Mouse (Mus musculus): ENCODE results near the gene Zar1. TPM values are rescaled to one million over a fixed set of nuclear protein-coding genes. Genes with fewer than 3 reads are reported as not detected.
A peak's percentile ranks its signal among the peaks of the same experiment; 100 is the strongest.
"Not testable (repeated sequence)": the region's sequence is repeated elsewhere in the genome, so short reads cannot be mapped to it uniquely, and the experiment has no call there.

The Zar1 gene
- 0.09 TPM in 1 of 2 replicates, not detected in the other for polyA plus RNA-seq (2015; fragmentation: Nextera tagmentation; extraction: Ambion mirVana)

DNA sequence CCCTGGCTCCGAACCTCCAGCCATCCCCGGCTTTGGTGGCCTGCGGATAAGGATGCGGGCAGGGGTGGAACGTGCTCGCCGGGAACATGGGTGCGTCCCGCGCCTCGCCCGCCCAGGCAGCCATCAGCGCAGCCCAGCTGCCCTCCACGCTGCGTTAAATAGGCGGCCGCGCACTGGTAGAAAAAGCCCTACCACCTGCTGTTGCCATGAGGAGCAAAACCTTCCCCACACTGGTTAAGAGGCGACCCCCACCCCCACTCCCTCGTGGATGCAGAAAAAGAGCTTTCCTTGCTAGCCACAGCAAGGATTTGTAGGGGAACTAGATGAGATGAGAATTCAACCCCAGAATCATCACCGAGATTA lies at the start of gene Zar1:
TSS of gene Zar1 (minus strand) at position 285 of the 363 bp plus-strand sequence.
- H3K9ac ChIP-seq (ENCODE audit: low read length) = peak within 1 kb of the TSS; percentile 53
- peaks cover 11% of the 10 kb centered on the region for H3K27me3 ChIP-seq (ENCODE audit: control insufficient read depth, insufficient read depth, low read length)
- H3K36me3 ChIP-seq (ENCODE audit: control insufficient read depth, insufficient read depth, low read length); H3K27ac ChIP-seq (ENCODE audit: low read length); H3K9me3 ChIP-seq (replicated peaks; ENCODE audit: control insufficient read depth, low read length); H3K4me1 ChIP-seq (ENCODE audit: control insufficient read depth, insufficient read depth, low read length): not testable (repeated sequence)
- peak within 1 kb of the TSS; percentile 50 for H3K4me3 ChIP-seq (replicated peaks; ENCODE audit: low read length)
- WGBS = 13% methylated on average over 17 of the region's 21 CpGs
- peak; percentile 47; the same call in 1 of the 2 replicates for ATAC-seq (ENCODE audit: insufficient read depth, low FRiP score)
- peak within 1 kb of the TSS; percentile 81 for H3K4me2 ChIP-seq (ENCODE audit: low read depth, low read length)

DNA sequence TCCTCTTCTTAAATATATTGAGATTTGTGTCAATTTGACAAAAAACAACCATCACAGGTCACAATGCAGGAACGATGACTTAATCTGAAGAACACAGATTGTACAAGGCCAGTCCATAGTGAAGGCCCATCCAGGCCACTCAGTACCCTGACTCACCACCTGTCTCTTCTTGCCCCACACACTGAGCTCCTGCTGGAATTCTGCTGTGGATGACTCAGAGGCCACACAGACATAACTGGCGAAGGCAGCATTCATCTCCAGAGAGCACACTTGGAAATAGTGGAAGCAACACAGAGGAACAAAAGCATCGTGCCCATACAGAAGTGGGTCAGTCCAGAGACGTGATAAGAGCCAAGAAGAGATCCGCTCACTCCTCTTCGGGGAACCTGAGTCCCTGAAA lies 49.0 kb upstream of the Zar1 start:
- Histone ChIP-seq H3K9ac (ENCODE audit: low read length) (no peak overlapping the region), H3K36me3 (ENCODE audit: control insufficient read depth, insufficient read depth, low read length) (no peaks in the 10 kb centered on the region), H3K4me3 (replicated peaks; ENCODE audit: low read length) (no peak overlapping the region), H3K4me1 (ENCODE audit: control insufficient read depth, insufficient read depth, low read length) (no peaks in the 10 kb centered on the region), H3K9me3 (replicated peaks; ENCODE audit: control insufficient read depth, low read length) (no peaks in the 10 kb centered on the region), H3K27me3 (ENCODE audit: control insufficient read depth, insufficient read depth, low read length) (no peaks in the 10 kb centered on the region), H3K27ac (ENCODE audit: low read length) (no peak overlapping the region), H3K4me2 (ENCODE audit: low read depth, low read length) (no peak overlapping the region)
- ATAC-seq (ENCODE audit: insufficient read depth, low FRiP score) = no peak
- 88% methylated on average over 6 of the region's 6 CpGs for whole genome bisulfite sequencing

DNA sequence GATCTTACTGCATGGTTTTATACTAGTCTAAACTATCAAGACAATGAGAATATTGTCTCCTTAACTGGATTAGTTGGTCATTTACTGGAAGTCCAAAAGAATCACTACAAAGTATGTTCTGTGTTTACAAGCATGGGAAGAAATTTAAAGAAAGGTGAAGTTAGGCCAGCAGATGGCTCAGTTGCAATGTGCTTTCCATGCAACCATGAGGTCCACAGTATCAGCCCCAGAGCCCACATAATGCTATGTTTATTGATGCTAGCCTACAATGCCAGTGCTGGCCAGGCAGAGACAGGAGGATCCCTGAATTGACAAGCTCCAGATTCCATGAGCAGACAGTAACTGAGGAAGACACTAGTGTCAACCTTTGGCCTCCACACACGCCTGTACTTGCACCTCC lies 40.0 kb upstream of the Zar1 start:
- Histone ChIP-seq H3K27me3 (ENCODE audit: control insufficient read depth, insufficient read depth, low read length) (no peaks in the 10 kb centered on the region), H3K27ac (ENCODE audit: low read length) (no peak overlapping the region), H3K4me2 (ENCODE audit: low read depth, low read length) (no peak overlapping the region), H3K36me3 (ENCODE audit: control insufficient read depth, insufficient read depth, low read length) (no peaks in the 10 kb centered on the region), H3K4me1 (ENCODE audit: control insufficient read depth, insufficient read depth, low read length) (no peaks in the 10 kb centered on the region), H3K9me3 (replicated peaks; ENCODE audit: control insufficient read depth, low read length) (no peaks in the 10 kb centered on the region), H3K4me3 (replicated peaks; ENCODE audit: low read length) (no peak overlapping the region), H3K9ac (ENCODE audit: low read length) (no peak overlapping the region)
- 83% methylated on average over 1 of the region's 1 CpGs for WGBS
- ATAC-seq (ENCODE audit: insufficient read depth, low FRiP score) = no peak

DNA sequence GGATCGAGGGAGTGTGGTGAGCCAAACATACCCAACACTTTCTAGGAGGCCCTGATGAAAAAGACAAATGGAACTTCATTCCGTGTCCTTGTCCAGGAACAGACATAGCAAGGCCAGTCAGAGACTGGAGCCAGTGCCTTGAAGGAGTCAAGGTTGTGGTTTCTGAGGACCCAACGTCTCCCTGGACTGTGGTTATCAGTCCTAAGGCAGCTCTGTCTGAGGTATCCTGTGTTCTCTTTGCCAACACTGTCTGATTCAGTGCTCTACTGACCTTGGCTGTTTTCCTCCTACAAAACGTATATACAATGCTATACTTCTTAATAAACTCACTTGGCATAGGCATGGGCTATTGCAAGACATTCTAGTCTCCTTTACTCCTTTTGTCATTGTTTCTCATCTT lies 36.4 kb upstream of the Zar1 start:
- H3K4me3 ChIP-seq (replicated peaks; ENCODE audit: low read length) = no peak overlapping the region
- H3K9me3 ChIP-seq (replicated peaks; ENCODE audit: control insufficient read depth, low read length) = no peaks in the 10 kb centered on the region
- WGBS = 86% methylated on average over 4 of the region's 4 CpGs
- no peaks in the 10 kb centered on the region for H3K4me1 ChIP-seq (ENCODE audit: control insufficient read depth, insufficient read depth, low read length)
- no peak for ATAC-seq (ENCODE audit: insufficient read depth, low FRiP score)
- no peaks in the 10 kb centered on the region for H3K27me3 ChIP-seq (ENCODE audit: control insufficient read depth, insufficient read depth, low read length)
- H3K27ac ChIP-seq (ENCODE audit: low read length) = no peak overlapping the region
- no peak overlapping the region for H3K9ac ChIP-seq (ENCODE audit: low read length)
- no peaks in the 10 kb centered on the region for H3K36me3 ChIP-seq (ENCODE audit: control insufficient read depth, insufficient read depth, low read length)
- no peak overlapping the region for H3K4me2 ChIP-seq (ENCODE audit: low read depth, low read length)

DNA sequence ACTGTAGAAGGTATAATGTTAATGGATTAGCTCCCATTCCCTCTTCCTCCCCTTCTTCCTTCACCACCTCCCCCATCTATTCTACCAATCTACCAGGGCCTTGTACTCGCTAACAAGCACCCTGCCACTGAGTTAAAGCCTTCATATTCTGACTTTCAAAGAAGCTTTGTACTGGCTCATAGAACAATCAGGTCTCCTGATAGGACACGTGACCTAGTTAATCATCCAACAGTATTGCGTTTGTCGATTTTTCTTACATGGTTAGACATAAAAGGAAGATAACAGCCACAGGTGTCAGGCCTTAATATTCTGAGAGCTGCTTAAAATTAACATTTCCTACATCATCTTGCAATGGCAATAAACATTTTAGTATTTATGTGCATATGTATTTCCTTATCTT lies 22.1 kb upstream of the Zar1 start:
- ATAC-seq (ENCODE audit: insufficient read depth, low FRiP score) = no peak
- no peak overlapping the region for H3K9ac ChIP-seq (ENCODE audit: low read length)
- WGBS = 65% methylated on average over 4 of the region's 4 CpGs

DNA sequence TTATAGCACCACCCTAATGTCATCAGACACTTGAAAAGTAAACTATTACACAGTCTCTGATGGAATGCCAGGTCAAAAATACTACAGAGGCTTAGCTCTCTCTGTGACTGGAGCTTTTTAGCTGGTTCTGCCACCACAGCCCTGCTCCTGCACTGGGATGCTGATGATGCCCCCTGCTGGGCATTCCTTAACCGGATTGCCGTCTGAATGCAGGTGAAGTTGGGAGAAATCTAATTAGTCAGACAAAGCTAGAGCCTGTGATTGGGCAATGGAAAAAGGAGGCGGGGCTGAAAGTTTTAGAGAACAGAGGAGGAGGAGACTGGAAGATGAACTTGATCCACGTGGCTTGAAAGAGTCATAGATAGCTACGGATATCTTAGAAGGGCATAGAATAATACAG lies 20.0 kb upstream of the Zar1 start:
- 11% methylated on average over 5 of the region's 5 CpGs for WGBS
- ATAC-seq (ENCODE audit: insufficient read depth, low FRiP score) = peak; percentile 64; the same call in 1 of the 2 replicates

More for the DNA sequence above, 22.1 kb upstream of the Zar1 start:
- H3K27ac ChIP-seq (ENCODE audit: low read length) = no peak overlapping the region
- H3K4me3 ChIP-seq (replicated peaks; ENCODE audit: low read length) = no peak overlapping the region
- H3K4me2 ChIP-seq (ENCODE audit: low read depth, low read length) = no peak overlapping the region
- no peaks in the 10 kb centered on the region for H3K27me3 ChIP-seq (ENCODE audit: control insufficient read depth, insufficient read depth, low read length)
- no peaks in the 10 kb centered on the region for H3K36me3 ChIP-seq (ENCODE audit: control insufficient read depth, insufficient read depth, low read length)
- H3K9me3 ChIP-seq (replicated peaks; ENCODE audit: control insufficient read depth, low read length) = no peaks in the 10 kb centered on the region
- H3K4me1 ChIP-seq (ENCODE audit: control insufficient read depth, insufficient read depth, low read length) = no peaks in the 10 kb centered on the region

DNA sequence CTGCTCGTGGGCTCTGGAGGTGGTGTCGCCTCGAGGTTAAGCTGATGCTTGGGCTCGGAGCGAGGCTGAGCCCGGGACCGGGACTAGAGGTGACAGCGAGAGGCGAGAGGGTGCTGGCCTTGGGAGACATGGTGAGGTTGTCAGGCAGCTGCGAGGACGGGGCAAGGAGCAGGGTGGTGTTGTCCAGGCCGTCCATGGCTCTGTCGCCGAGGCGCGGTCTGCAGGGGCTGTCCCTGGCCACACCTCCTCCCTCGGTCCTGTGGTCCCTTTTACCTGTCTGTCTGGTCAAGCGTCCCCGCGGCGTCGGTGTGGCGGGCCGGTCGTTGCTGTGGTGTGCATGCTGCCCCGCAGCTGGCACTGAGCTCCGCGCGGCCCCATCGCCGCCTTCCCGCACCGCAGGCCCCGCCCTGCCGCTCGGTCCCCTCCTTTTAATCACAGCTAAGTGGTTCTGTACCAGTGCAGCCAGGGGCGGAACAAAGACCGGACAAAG lies 6.2 kb upstream of the Zar1 start, which contains the start of gene Gm5868:
TSS of gene Gm5868 (minus strand) at position 360 of the 490 bp plus-strand sequence.
- H3K4me3 ChIP-seq (replicated peaks; ENCODE audit: low read length) = peak within 1 kb of the TSS; percentile 42
- H3K36me3 ChIP-seq (ENCODE audit: control insufficient read depth, insufficient read depth, low read length) = no peaks in the 10 kb centered on the region
- H3K27ac ChIP-seq (ENCODE audit: low read length) = no peak within 1 kb of the TSS
- no peaks in the 10 kb centered on the region; the same call in none of the 2 replicates for H3K27me3 ChIP-seq (ENCODE audit: control insufficient read depth, insufficient read depth, low read length)
- peak within 1 kb of the TSS; percentile 46; the same call in 1 of the 2 replicates for H3K9ac ChIP-seq (ENCODE audit: low read length)
- 2% methylated on average over 33 of the region's 38 CpGs for WGBS
- no peaks in the 10 kb centered on the region for H3K9me3 ChIP-seq (replicated peaks; ENCODE audit: control insufficient read depth, low read length)
- H3K4me2 ChIP-seq (ENCODE audit: low read depth, low read length) = peak within 1 kb of the TSS; percentile 56
- H3K4me1 ChIP-seq (ENCODE audit: control insufficient read depth, insufficient read depth, low read length) = 0 out of 2 replicates have a peak, but pooled peaks cover 2% of the 10 kb centered on the region
- ATAC-seq (ENCODE audit: insufficient read depth, low FRiP score) = no peak

More for the DNA sequence above, 20.0 kb upstream of the Zar1 start:
- Histone ChIP-seq H3K27me3 (ENCODE audit: control insufficient read depth, insufficient read depth, low read length) (no peaks in the 10 kb centered on the region), H3K4me2 (ENCODE audit: low read depth, low read length) (no peak overlapping the region), H3K9ac (ENCODE audit: low read length) (no peak overlapping the region), H3K36me3 (ENCODE audit: control insufficient read depth, insufficient read depth, low read length) (no peaks in the 10 kb centered on the region), H3K9me3 (replicated peaks; ENCODE audit: control insufficient read depth, low read length) (no peaks in the 10 kb centered on the region), H3K4me3 (replicated peaks; ENCODE audit: low read length) (no peak overlapping the region), H3K4me1 (ENCODE audit: control insufficient read depth, insufficient read depth, low read length) (no peaks in the 10 kb centered on the region), H3K27ac (ENCODE audit: low read length) (no peak overlapping the region)

DNA sequence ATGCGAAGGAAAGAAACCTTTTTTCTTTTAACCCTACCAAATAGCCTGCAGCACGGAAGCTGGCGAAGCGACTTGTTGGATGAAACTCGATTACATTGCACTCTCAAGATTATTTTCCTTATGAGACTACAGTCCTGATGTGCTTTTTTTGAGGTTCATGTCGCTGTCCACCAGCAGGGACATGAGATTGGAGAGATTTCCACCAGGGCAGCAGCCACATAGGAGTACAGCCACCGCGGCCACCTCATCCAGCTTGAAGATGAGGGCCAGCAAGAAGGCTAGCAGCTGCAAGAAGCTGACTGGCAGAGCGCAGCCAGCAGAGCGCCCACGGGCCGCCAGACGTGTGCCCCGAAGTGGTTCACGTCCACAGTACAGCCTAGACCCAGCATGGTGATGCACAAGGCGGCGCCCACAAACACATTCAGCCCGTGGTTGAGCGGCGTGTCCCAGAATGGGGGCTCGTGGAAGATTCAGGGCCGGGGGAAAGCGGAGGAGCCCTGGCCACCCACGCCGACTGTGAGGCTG lies 5.7 kb upstream of the Zar1 start:
- ATAC-seq (ENCODE audit: insufficient read depth, low FRiP score); H3K27me3 ChIP-seq (ENCODE audit: control insufficient read depth, insufficient read depth, low read length); H3K9me3 ChIP-seq (replicated peaks; ENCODE audit: control insufficient read depth, low read length); H3K27ac ChIP-seq (ENCODE audit: low read length); H3K36me3 ChIP-seq (ENCODE audit: control insufficient read depth, insufficient read depth, low read length); H3K4me1 ChIP-seq (ENCODE audit: control insufficient read depth, insufficient read depth, low read length): not testable (repeated sequence)
- WGBS = 39% methylated on average over 25 of the region's 25 CpGs
- H3K9ac ChIP-seq (ENCODE audit: low read length) = peak overlapping the region; percentile 46; the same call in 1 of the 2 replicates
- H3K4me2 ChIP-seq (ENCODE audit: low read depth, low read length) = peak overlapping the region; percentile 56
- peak overlapping the region; percentile 42 for H3K4me3 ChIP-seq (replicated peaks; ENCODE audit: low read length)

DNA sequence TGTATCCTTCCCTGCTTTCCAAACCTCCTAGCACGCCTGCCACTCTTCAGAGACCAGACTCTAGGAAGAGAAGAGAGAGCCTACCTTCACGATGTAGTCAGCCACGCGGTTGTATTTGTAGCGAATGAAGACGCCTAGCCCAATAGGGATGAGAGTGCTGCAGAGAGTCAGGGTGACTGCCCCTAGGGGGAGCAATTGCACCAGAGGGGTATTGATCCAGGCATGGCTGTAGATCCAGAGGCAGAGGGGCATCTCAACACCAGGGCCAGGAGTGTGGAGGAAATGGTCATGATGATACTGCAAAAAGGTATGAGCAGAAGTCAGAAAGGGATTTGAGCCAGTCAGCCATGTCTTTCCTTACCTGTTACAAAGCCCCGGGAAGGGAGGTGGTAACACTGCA lies 5.1 kb upstream of the Zar1 start:
- not testable (repeated sequence) for H3K4me3 ChIP-seq (replicated peaks; ENCODE audit: low read length); H3K27me3 ChIP-seq (ENCODE audit: control insufficient read depth, insufficient read depth, low read length); H3K9me3 ChIP-seq (replicated peaks; ENCODE audit: control insufficient read depth, low read length); H3K4me1 ChIP-seq (ENCODE audit: control insufficient read depth, insufficient read depth, low read length); H3K36me3 ChIP-seq (ENCODE audit: control insufficient read depth, insufficient read depth, low read length); H3K9ac ChIP-seq (ENCODE audit: low read length); ATAC-seq (ENCODE audit: insufficient read depth, low FRiP score); H3K4me2 ChIP-seq (ENCODE audit: low read depth, low read length); H3K27ac ChIP-seq (ENCODE audit: low read length)
- 34% methylated on average over 7 of the region's 7 CpGs for WGBS
